Mouse (Mus musculus): ENCODE results near the gene Kdm5a. TPM values are rescaled to one million over a fixed set of nuclear protein-coding genes. Genes with fewer than 3 reads are reported as not detected.

Gene Kdm5a
- polyA plus RNA-seq, 1 experiment: 75.3 TPM

- H3K9me3 ChIP-seq (replicated peaks; ENCODE audit: control insufficient read depth, insufficient read depth, low read length, poor library complexity, severe bottlenecking): no peaks in the 10 kb centered on the region
- H3K4me3 ChIP-seq (ENCODE audit: low read depth, low read length): no peak overlapping the region
- H3K4me1 ChIP-seq (ENCODE audit: control insufficient read depth, insufficient read depth, low read length): no peaks in the 10 kb centered on the region
- H3K27ac ChIP-seq (ENCODE audit: insufficient read depth, low read length): no peak overlapping the region
- H3K9ac ChIP-seq (ENCODE audit: low read depth, poor library complexity, severe bottlenecking): no peak overlapping the region
- H3K36me3 ChIP-seq (ENCODE audit: control insufficient read depth, insufficient read depth, low read length, poor library complexity, severe bottlenecking): no peaks in the 10 kb centered on the region
- H3K27me3 ChIP-seq (ENCODE audit: control insufficient read depth, insufficient read depth, low read length, poor library complexity, severe bottlenecking): no peaks in the 10 kb centered on the region
- TF ChIP-seq CTCF (IDR thresholded peaks at IDR 0.05; ENCODE audit: low read depth, low read length) (no peak), POLR2A (IDR thresholded peaks at IDR 0.05; ENCODE audit: insufficient read depth, low read length) (no peak), EP300 (IDR thresholded peaks at IDR 0.05; ENCODE audit: insufficient read depth, low read depth, low read length) (no peak)
Measured at GRCm38 (mm10) chr6:120465393-120465792, 101.5 kb downstream of the Kdm5a start.

- no peak overlapping the region for H3K9ac ChIP-seq (ENCODE audit: low read depth, poor library complexity, severe bottlenecking)
Measured at GRCm38 (mm10) chr6:120466609-120467329, 102.8 kb downstream of the Kdm5a start.

GRCm38 (mm10) chr6:120468259-120468658, 104.3 kb downstream of the Kdm5a start:
- no peaks in the 10 kb centered on the region for H3K4me1 ChIP-seq (ENCODE audit: control insufficient read depth, insufficient read depth, low read length)
- no peak overlapping the region for H3K27ac ChIP-seq (ENCODE audit: insufficient read depth, low read length)
- H3K27me3 ChIP-seq (ENCODE audit: control insufficient read depth, insufficient read depth, low read length, poor library complexity, severe bottlenecking): no peaks in the 10 kb centered on the region
- no peak overlapping the region for H3K9ac ChIP-seq (ENCODE audit: low read depth, poor library complexity, severe bottlenecking)
- H3K4me3 ChIP-seq (ENCODE audit: low read depth, low read length): no peak overlapping the region
- no peaks in the 10 kb centered on the region for H3K36me3 ChIP-seq (ENCODE audit: control insufficient read depth, insufficient read depth, low read length, poor library complexity, severe bottlenecking)
- TF ChIP-seq EP300 (IDR thresholded peaks at IDR 0.05; ENCODE audit: insufficient read depth, low read depth, low read length) (no peak), CTCF (IDR thresholded peaks at IDR 0.05; ENCODE audit: low read depth, low read length) (no peak), POLR2A (IDR thresholded peaks at IDR 0.05; ENCODE audit: insufficient read depth, low read length) (no peak)
- no peaks in the 10 kb centered on the region for H3K9me3 ChIP-seq (replicated peaks; ENCODE audit: control insufficient read depth, insufficient read depth, low read length, poor library complexity, severe bottlenecking)

More at GRCm38 (mm10) chr6:120466609-120467329, 102.8 kb downstream of the Kdm5a start:
- Histone ChIP-seq H3K27ac (ENCODE audit: insufficient read depth, low read length) (no peak overlapping the region), H3K27me3 (ENCODE audit: control insufficient read depth, insufficient read depth, low read length, poor library complexity, severe bottlenecking) (no peaks in the 10 kb centered on the region), H3K4me3 (ENCODE audit: low read depth, low read length) (no peak overlapping the region), H3K9me3 (replicated peaks; ENCODE audit: control insufficient read depth, insufficient read depth, low read length, poor library complexity, severe bottlenecking) (no peaks in the 10 kb centered on the region), H3K36me3 (ENCODE audit: control insufficient read depth, insufficient read depth, low read length, poor library complexity, severe bottlenecking) (no peaks in the 10 kb centered on the region), H3K4me1 (ENCODE audit: control insufficient read depth, insufficient read depth, low read length) (no peaks in the 10 kb centered on the region)
- TF ChIP-seq CTCF (IDR thresholded peaks at IDR 0.05; ENCODE audit: low read depth, low read length): no peak
- TF ChIP-seq EP300 (IDR thresholded peaks at IDR 0.05; ENCODE audit: insufficient read depth, low read depth, low read length): no peak
- TF ChIP-seq POLR2A (IDR thresholded peaks at IDR 0.05; ENCODE audit: insufficient read depth, low read length): no peak

- Histone ChIP-seq H3K9ac (ENCODE audit: low read depth, poor library complexity, severe bottlenecking) (no peak overlapping the region), H3K4me1 (ENCODE audit: control insufficient read depth, insufficient read depth, low read length) (no peaks in the 10 kb centered on the region), H3K27me3 (ENCODE audit: control insufficient read depth, insufficient read depth, low read length, poor library complexity, severe bottlenecking) (no peaks in the 10 kb centered on the region), H3K9me3 (replicated peaks; ENCODE audit: control insufficient read depth, insufficient read depth, low read length, poor library complexity, severe bottlenecking) (no peaks in the 10 kb centered on the region), H3K36me3 (ENCODE audit: control insufficient read depth, insufficient read depth, low read length, poor library complexity, severe bottlenecking) (no peaks in the 10 kb centered on the region), H3K27ac (ENCODE audit: insufficient read depth, low read length) (no peak overlapping the region), H3K4me3 (ENCODE audit: low read depth, low read length) (no peak overlapping the region)
- TF ChIP-seq EP300 (IDR thresholded peaks at IDR 0.05; ENCODE audit: insufficient read depth, low read depth, low read length): no peak
- no peak for TF ChIP-seq CTCF (IDR thresholded peaks at IDR 0.05; ENCODE audit: low read depth, low read length)
- no peak for TF ChIP-seq POLR2A (IDR thresholded peaks at IDR 0.05; ENCODE audit: insufficient read depth, low read length)
Measured at GRCm38 (mm10) chr6:120469268-120469667, 105.3 kb downstream of the Kdm5a start.

GRCm38 (mm10) chr6:120469770-120470169, 105.8 kb downstream of the Kdm5a start:
- Histone ChIP-seq H3K4me1 (ENCODE audit: control insufficient read depth, insufficient read depth, low read length) (no peaks in the 10 kb centered on the region), H3K9ac (ENCODE audit: low read depth, poor library complexity, severe bottlenecking) (no peak overlapping the region), H3K27ac (ENCODE audit: insufficient read depth, low read length) (no peak overlapping the region), H3K9me3 (replicated peaks; ENCODE audit: control insufficient read depth, insufficient read depth, low read length, poor library complexity, severe bottlenecking) (no peaks in the 10 kb centered on the region), H3K36me3 (ENCODE audit: control insufficient read depth, insufficient read depth, low read length, poor library complexity, severe bottlenecking) (no peaks in the 10 kb centered on the region), H3K27me3 (ENCODE audit: control insufficient read depth, insufficient read depth, low read length, poor library complexity, severe bottlenecking) (no peaks in the 10 kb centered on the region), H3K4me3 (ENCODE audit: low read depth, low read length) (no peak overlapping the region)
- TF ChIP-seq POLR2A (IDR thresholded peaks at IDR 0.05; ENCODE audit: insufficient read depth, low read length): no peak
- no peak for TF ChIP-seq CTCF (IDR thresholded peaks at IDR 0.05; ENCODE audit: low read depth, low read length)
- TF ChIP-seq EP300 (IDR thresholded peaks at IDR 0.05; ENCODE audit: insufficient read depth, low read depth, low read length): no peak

GRCm38 (mm10) chr6:120470666-120471065, 106.7 kb downstream of the Kdm5a start:
- TF ChIP-seq EP300 (IDR thresholded peaks at IDR 0.05; ENCODE audit: insufficient read depth, low read depth, low read length): no peak
- TF ChIP-seq CTCF (IDR thresholded peaks at IDR 0.05; ENCODE audit: low read depth, low read length): no peak
- no peak for TF ChIP-seq POLR2A (IDR thresholded peaks at IDR 0.05; ENCODE audit: insufficient read depth, low read length)
- Histone ChIP-seq H3K4me1 (ENCODE audit: control insufficient read depth, insufficient read depth, low read length) (no peaks in the 10 kb centered on the region), H3K9me3 (replicated peaks; ENCODE audit: control insufficient read depth, insufficient read depth, low read length, poor library complexity, severe bottlenecking) (no peaks in the 10 kb centered on the region), H3K9ac (ENCODE audit: low read depth, poor library complexity, severe bottlenecking) (no peak overlapping the region), H3K27me3 (ENCODE audit: control insufficient read depth, insufficient read depth, low read length, poor library complexity, severe bottlenecking) (no peaks in the 10 kb centered on the region), H3K27ac (ENCODE audit: insufficient read depth, low read length) (no peak overlapping the region), H3K36me3 (ENCODE audit: control insufficient read depth, insufficient read depth, low read length, poor library complexity, severe bottlenecking) (no peaks in the 10 kb centered on the region), H3K4me3 (ENCODE audit: low read depth, low read length) (no peak overlapping the region)
